Mouse (Mus musculus) heart, embryonic 10.5 days (tissue): ENCODE results near the gene Bod1. TPM values are rescaled to one million over a fixed set of nuclear protein-coding genes. Genes with fewer than 3 reads are reported as not detected.

Source experiments
- DNase-seq: peaks from one replicate; pipeline ENCODE4 v3.0.0-alpha.2; 2017; ENCODE audit warnings: low spot score
- H3K27ac ChIP-seq: fragments of 300-500 bp; sonication (generic); 2 replicates; pipeline ENCODE4 v1.5.1; 2016; ENCODE audit warnings: mild to moderate bottlenecking
- H3K27me3 ChIP-seq: fragments of 300-500 bp; sonication (generic); 2 replicates; pipeline ENCODE4 v1.6.1; 2016; ENCODE audit warnings: mild to moderate bottlenecking; ENCODE audit not compliant: poor library complexity, insufficient read depth, severe bottlenecking
- H3K36me3 ChIP-seq: fragments of 300-500 bp; sonication (generic); 2 replicates; pipeline ENCODE4 v1.6.1; 2016; ENCODE audit warnings: mild to moderate bottlenecking, moderate library complexity
- H3K4me1 ChIP-seq: fragments of 300-500 bp; sonication (generic); 2 replicates; pipeline ENCODE4 v1.6.1; 2016; ENCODE audit warnings: mild to moderate bottlenecking
- H3K4me3 ChIP-seq: fragments of 300-500 bp; sonication (generic); 2 replicates; pipeline ENCODE4 v1.5.1; 2016; ENCODE audit warnings: mild to moderate bottlenecking, moderate library complexity
- H3K9me3 ChIP-seq: fragments of 300-500 bp; sonication (generic); 2 replicates; pipeline ENCODE4 v1.6.1; 2016; ENCODE audit warnings: mild to moderate bottlenecking, moderate library complexity
- WGBS: fragments of 180-500 bp; shearing (Covaris S2); methylation state at CpG from one replicate; pipeline ENCODE4 v1.1.7; 2016; 5-methylcytosine and 5-hydroxymethylcytosine counted together
- polyA plus RNA-seq: library from polyadenylated mRNA; unstranded; fragments of >200 nt; fragmentation: Nextera tagmentation; extraction: Ambion mirVana; gene quantifications from 2 replicates; pipeline ENCODE4 v1.2.1, GENCODE M21; 2016

Gene Bod1
- polyA plus RNA-seq, 1 experiment from 2014 or later: 81.7 TPM

DNA sequence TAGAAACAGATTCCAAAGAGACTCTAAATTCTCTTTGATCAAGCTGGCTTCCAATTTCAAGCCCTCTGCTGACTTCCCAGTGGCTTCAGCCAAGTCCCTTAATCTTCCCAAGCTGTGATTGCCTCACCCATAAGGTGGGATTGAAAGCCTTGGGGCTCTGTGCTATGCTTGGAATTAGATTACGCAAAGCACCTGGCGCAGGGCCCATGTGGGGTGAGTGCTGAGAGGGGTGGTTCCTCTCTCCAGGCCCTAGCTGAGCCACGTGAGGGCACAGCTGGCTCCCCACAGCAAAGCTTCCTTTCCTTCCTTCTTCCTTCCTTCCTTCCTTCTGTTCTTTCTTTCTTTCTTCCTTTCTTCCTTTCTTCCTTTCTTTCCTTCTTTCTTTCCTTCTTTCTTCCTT is 54.4 kb downstream of the Bod1 start:
- no peak for DNase-seq
- no peak overlapping the region for H3K27ac ChIP-seq
- 0 out of 2 replicates have a peak, but pooled peaks cover 4% of the 10 kb centered on the region for H3K4me1 ChIP-seq
- no peaks in the 10 kb centered on the region for H3K36me3 ChIP-seq
- H3K4me3 ChIP-seq: no peak overlapping the region
- WGBS: 53% methylated on average over 3 of the region's 3 CpGs
- H3K9me3 ChIP-seq: no peaks in the 10 kb centered on the region
- H3K27me3 ChIP-seq: no peaks in the 10 kb centered on the region

DNA sequence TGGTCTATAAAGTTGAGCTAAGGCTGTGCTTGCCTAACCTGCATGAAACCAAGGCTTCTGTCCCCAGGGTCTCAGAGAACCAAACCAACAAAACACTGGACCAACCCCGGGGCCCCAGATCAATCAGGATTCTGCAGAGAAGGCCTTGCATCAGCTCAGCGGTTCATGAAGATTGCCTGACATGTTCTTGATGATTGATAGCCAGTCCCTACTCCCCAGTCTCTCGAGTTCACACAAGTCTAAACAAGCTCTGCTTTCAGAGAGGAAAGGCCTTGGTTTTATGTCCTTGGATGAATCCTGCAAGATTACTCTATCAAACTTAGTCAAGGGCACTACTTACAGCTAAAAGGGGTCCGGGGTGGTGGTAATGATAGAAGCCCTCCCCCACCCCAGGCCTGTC is 55.0 kb downstream of the Bod1 start:
- Histone ChIP-seq H3K4me1 (0 out of 2 replicates have a peak, but pooled peaks cover 4% of the 10 kb centered on the region), H3K27ac (no peak overlapping the region), H3K36me3 (no peaks in the 10 kb centered on the region), H3K4me3 (no peak overlapping the region), H3K27me3 (no peaks in the 10 kb centered on the region), H3K9me3 (no peaks in the 10 kb centered on the region)
- DNase-seq: no peak
- 64% methylated on average over 4 of the region's 4 CpGs for WGBS

Other genes starting within 250 kb of the Bod1 start
- 5.4 and 8.3 TPM in 2 replicates for gene Cpeb4, start 200.3 kb upstream of the Bod1 start, polyA plus RNA-seq